In genomic region chr1:59367928-59368648, GRCm38 (mm10) we compare ENCODE assay signal across 8 mouse cellular contexts.
DNase-seq lines count a peak whose midpoint lies in the region; ATAC-seq and TF ChIP-seq lines count a peak whose summit lies in the region.

No protein-coding gene starts in this region.

- 0 out of 2 replicates have a peak overlapping the region, but pooled peaks have one; percentile 9 for H3K4me3 ChIP-seq in kidney, embryonic 14.5 days (ENCODE audit: low read length)
- H3K4me3 ChIP-seq in bone marrow, adult 2 months (replicated peaks; ENCODE audit: control insufficient read depth, low read depth, low read length): peak overlapping the region; percentile 36
- no peak overlapping the region for H3K4me3 ChIP-seq in limb, embryonic 14.5 days (replicated peaks; ENCODE audit: low read length)
- H3K4me3 ChIP-seq in neural tube, embryonic 14.5 days (ENCODE audit: low read depth, low read length): no peak overlapping the region

- ATAC-seq in kidney, embryonic 14.5 days (ENCODE audit: low FRiP score, low TSS enrichment): peak; percentile 85
- ATAC-seq in limb, embryonic 14.5 days (ENCODE audit: low FRiP score, low read depth): peak; percentile 29; the same call in 1 of the 2 replicates
- ATAC-seq in neural tube, embryonic 14.5 days (ENCODE audit: low read depth): peak; percentile 49

- no peak for TF ChIP-seq POLR2A in bone marrow, adult 2 months (IDR thresholded peaks at IDR 0.05; ENCODE audit: borderline replicate concordance, control insufficient read depth, low read depth, low read length)
- no peak for TF ChIP-seq POLR2A in limb, embryonic 14.5 days (IDR thresholded peaks at IDR 0.05; ENCODE audit: borderline replicate concordance, extremely low read depth, insufficient read depth, insufficient read length)

- no peaks in the 10 kb centered on the region for H3K36me3 ChIP-seq in kidney, embryonic 14.5 days (ENCODE audit: control insufficient read depth, insufficient read depth, low read length)
- no peaks in the 10 kb centered on the region for H3K36me3 ChIP-seq in limb, embryonic 14.5 days (ENCODE audit: control insufficient read depth, insufficient read depth, low read length)
- no peaks in the 10 kb centered on the region for H3K36me3 ChIP-seq in neural tube, embryonic 14.5 days (ENCODE audit: control insufficient read depth, insufficient read depth, low read length)

- no peaks in the 10 kb centered on the region for H3K9me3 ChIP-seq in kidney, embryonic 14.5 days (ENCODE audit: control insufficient read depth, low read length)
- no peaks in the 10 kb centered on the region for H3K9me3 ChIP-seq in limb, embryonic 14.5 days (ENCODE audit: control insufficient read depth, low read length)
- H3K9me3 ChIP-seq in neural tube, embryonic 14.5 days (ENCODE audit: control insufficient read depth, low read length): no peaks in the 10 kb centered on the region

- peak overlapping the region; percentile 28; the same call in 1 of the 2 replicates for H3K9ac ChIP-seq in kidney, embryonic 14.5 days (ENCODE audit: low read depth, low read length)
- no peak overlapping the region for H3K9ac ChIP-seq in limb, embryonic 14.5 days (ENCODE audit: low read depth, low read length, severe bottlenecking)
- no peak overlapping the region for H3K9ac ChIP-seq in neural tube, embryonic 14.5 days (replicated peaks; ENCODE audit: low read depth, low read length)

- TF ChIP-seq CTCF in bone marrow, adult 2 months (IDR thresholded peaks at IDR 0.05; ENCODE audit: control insufficient read depth, insufficient read depth, low read length): no peak

- peaks cover 25% of the 10 kb centered on the region for H3K4me1 ChIP-seq in kidney, embryonic 14.5 days (ENCODE audit: control insufficient read depth, insufficient read depth, low read length)
- peaks cover 2% of the 10 kb centered on the region; the same call in 1 of the 2 replicates for H3K4me1 ChIP-seq in bone marrow, adult 2 months (ENCODE audit: control insufficient read depth, insufficient read depth, low read length)
- H3K4me1 ChIP-seq in limb, embryonic 14.5 days (ENCODE audit: control insufficient read depth, insufficient read depth, low read length): peaks cover 12% of the 10 kb centered on the region
- H3K4me1 ChIP-seq in neural tube, embryonic 14.5 days (ENCODE audit: control insufficient read depth, insufficient read depth, low read length): no peaks in the 10 kb centered on the region

- peak overlapping the region; percentile 77 for H3K27ac ChIP-seq in kidney, embryonic 14.5 days (ENCODE audit: low read depth, low read length)
- peak overlapping the region; percentile 41 for H3K27ac ChIP-seq in bone marrow, adult 2 months (ENCODE audit: control insufficient read depth, insufficient read depth, low read depth, low read length, poor library complexity)
- no peak overlapping the region for H3K27ac ChIP-seq in limb, embryonic 14.5 days (replicated peaks; ENCODE audit: low read depth, low read length)
- H3K27ac ChIP-seq in neural tube, embryonic 14.5 days (ENCODE audit: low read depth, low read length): no peak overlapping the region

- no peak for DNase-seq in kidney, adult 8-10 months
- DNase-seq in limb, embryonic 14.5 days (ENCODE audit: low spot score): no peak
- no peak for DNase-seq in right cerebral cortex, postnatal 14 days
- DNase-seq in layer of hippocampus, adult 18-20 months (ENCODE audit: low spot score in 2 of 2): no peak
- no peak for DNase-seq in cerebellum, adult 18-20 months

- H3K27me3 ChIP-seq in kidney, embryonic 14.5 days (ENCODE audit: control insufficient read depth, insufficient read depth, low read length): no peaks in the 10 kb centered on the region
- 0 out of 2 replicates have a peak, but pooled peaks cover 4% of the 10 kb centered on the region for H3K27me3 ChIP-seq in limb, embryonic 14.5 days (ENCODE audit: control insufficient read depth, insufficient read depth, low read length)
- no peaks in the 10 kb centered on the region for H3K27me3 ChIP-seq in neural tube, embryonic 14.5 days (ENCODE audit: control insufficient read depth, insufficient read depth, low read length)

- H3K4me2 ChIP-seq in kidney, embryonic 14.5 days (replicated peaks; ENCODE audit: low read depth, low read length): peak overlapping the region; percentile 31
- no peak overlapping the region for H3K4me2 ChIP-seq in limb, embryonic 14.5 days (replicated peaks; ENCODE audit: low read depth, low read length, severe bottlenecking)
- H3K4me2 ChIP-seq in neural tube, embryonic 14.5 days (ENCODE audit: low read depth, low read length): no peak overlapping the region

- 10% methylated on average over 13 of the region's 13 CpGs for WGBS in kidney, embryonic 14.5 days
- 18% methylated on average over 13 of the region's 13 CpGs for WGBS in bone marrow, adult 2 months
- WGBS in limb, embryonic 14.5 days: 8% methylated on average over 13 of the region's 13 CpGs
- WGBS in neural tube, embryonic 14.5 days: 25% methylated on average over 13 of the region's 13 CpGs

Comparison
In these comparisons a context has a peak if more than half of its experiments do, and no peak if none do; other contexts are left out.
1. ATAC-seq: peak in every context shown above with its lines; median percentile 85 in kidney, embryonic 14.5 days; 49 in neural tube, embryonic 14.5 days; 29 in limb, embryonic 14.5 days.
2. H3K27ac ChIP-seq: peak in kidney, embryonic 14.5 days (single experiment) and bone marrow, adult 2 months (single experiment); none in limb, embryonic 14.5 days (single experiment) and neural tube, embryonic 14.5 days (single experiment).
3. H3K4me3 ChIP-seq: peak in kidney, embryonic 14.5 days (single experiment) and bone marrow, adult 2 months (single experiment); none in limb, embryonic 14.5 days (single experiment) and neural tube, embryonic 14.5 days (single experiment).